Mouse (Mus musculus): Measurements from ENCODE around the gene Lmna.

Gene Lmna

GRCm38 (mm10) chr3:88520078-88520477 is 10.3 kb upstream of the Lmna start:
- no peak for DNase-seq (ENCODE audit: low read depth)

DNA sequence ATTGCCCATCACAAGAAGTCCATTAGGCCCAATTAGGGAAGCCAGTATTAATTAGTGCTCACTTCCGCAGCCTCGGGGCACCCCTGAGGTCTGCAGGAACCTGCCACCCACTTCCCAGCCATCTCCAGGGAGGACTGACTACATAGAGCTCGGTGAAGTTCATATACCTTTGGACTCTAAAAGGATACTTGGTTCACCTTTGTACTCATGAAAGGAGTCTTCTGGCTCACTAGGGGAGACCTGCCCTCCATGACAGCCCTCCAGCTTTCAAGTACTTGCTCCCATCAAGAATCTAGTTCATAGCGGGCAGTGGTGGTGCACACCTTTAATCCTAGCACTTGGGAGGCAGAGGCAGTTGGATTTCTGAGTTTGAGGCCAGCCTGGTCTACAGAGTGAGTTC is 8.7 kb upstream of the Lmna start:
- no peak for DNase-seq (ENCODE audit: low read depth)

DNA sequence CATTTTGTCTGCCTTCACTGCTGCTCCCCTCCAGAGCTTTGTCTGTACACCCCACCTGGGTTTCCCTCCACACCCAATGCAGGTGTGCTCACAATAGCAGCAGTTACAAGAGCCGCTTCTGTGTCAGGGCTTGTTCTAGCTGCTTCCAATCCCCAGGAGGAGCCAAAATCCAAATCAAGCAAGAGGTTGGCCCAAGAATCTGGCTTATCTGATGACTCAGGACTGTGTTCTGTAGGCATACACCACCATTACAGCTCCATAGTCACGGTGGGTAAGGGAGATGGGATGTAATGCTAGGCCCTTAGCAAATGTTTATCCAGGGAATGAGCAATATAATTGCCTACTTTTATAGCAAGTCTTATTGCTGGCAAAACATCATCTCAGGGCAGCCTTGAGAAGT is 6.7 kb upstream of the Lmna start:
- DNase-seq (ENCODE audit: low read depth) = no peak

DNA sequence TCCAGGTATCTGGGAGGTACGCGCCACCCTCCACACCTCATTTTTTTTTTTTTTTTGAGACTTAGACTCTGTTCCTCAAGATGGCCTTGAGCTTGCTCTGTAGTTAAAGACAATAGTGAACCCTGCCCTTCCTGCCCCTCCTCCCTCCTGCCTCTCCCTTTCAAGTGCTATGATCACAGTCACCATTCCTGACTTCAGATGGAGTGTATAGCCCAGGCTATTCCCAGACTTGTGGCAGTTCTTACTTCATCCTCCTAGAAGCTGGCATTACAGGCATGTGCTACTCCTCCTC is 5.3 kb upstream of the Lmna start:
- no peak for DNase-seq (ENCODE audit: low read depth)

GRCm38 (mm10) chr3:88514231-88515094 is 4.7 kb upstream of the Lmna start:
- no peak for DNase-seq (ENCODE audit: low read depth)

- no peak for DNase-seq (ENCODE audit: low read depth)
Measured at GRCm38 (mm10) chr3:88513546-88514115, 3.9 kb upstream of the Lmna start.

DNA sequence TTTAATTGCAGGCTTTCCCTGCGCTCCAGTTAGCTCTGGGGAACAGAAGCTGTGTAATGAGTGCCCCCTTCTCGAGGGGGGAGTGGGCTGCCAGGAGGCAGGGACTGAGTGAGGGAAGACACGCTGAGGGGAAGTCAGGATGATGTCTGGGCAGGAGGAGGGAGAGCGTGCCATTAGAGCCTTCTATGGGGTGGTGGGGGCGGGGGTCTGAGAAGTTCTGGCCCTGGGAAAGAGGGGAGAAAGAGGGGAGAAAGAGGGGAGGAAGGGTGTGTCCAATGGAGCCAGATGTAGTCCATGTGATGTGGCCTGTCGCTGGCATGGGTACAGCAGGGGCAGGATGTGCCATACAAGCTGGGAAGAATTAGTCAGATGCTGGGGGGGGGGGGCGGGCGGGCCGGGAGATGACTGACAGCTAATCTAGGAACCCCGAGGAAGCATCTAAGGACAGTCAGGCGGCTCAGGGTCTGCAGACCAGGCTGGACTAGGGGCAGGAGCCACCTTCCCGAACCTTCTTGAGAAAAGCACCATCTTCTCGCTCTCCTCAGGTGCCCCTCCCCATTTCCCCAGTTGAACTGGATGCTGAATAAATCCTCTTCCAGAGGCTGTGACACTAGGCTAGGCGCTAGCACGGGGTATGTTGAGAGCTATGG is 3.3 kb upstream of the Lmna start:
- DNase-seq (ENCODE audit: low read depth) = no peak

- DNase-seq (ENCODE audit: low read depth) = no peak
Measured at GRCm38 (mm10) chr3:88512141-88512895, 2.6 kb upstream of the Lmna start.

DNA sequence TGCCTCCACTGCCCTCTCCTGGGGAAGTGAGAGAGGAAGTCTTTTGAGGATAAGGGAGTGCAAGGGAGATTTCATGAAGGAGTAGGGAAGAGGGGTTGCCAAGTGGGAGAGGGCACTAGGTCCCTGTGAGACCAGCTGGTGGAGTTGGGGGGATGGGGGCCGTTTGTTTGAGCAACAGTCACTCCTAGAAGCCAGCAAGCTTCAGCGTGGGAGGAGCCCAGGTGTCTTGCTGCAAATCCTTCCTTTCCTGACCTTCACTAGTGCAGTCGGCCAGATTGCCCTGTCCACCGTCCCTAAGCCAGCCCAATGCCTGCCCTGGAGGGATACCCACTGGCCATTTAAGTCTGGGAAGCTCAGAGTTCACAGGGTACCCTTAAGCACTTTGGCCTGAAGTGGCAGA is 1.8 kb upstream of the Lmna start:
- DNase-seq (ENCODE audit: low read depth) = no peak

DNA sequence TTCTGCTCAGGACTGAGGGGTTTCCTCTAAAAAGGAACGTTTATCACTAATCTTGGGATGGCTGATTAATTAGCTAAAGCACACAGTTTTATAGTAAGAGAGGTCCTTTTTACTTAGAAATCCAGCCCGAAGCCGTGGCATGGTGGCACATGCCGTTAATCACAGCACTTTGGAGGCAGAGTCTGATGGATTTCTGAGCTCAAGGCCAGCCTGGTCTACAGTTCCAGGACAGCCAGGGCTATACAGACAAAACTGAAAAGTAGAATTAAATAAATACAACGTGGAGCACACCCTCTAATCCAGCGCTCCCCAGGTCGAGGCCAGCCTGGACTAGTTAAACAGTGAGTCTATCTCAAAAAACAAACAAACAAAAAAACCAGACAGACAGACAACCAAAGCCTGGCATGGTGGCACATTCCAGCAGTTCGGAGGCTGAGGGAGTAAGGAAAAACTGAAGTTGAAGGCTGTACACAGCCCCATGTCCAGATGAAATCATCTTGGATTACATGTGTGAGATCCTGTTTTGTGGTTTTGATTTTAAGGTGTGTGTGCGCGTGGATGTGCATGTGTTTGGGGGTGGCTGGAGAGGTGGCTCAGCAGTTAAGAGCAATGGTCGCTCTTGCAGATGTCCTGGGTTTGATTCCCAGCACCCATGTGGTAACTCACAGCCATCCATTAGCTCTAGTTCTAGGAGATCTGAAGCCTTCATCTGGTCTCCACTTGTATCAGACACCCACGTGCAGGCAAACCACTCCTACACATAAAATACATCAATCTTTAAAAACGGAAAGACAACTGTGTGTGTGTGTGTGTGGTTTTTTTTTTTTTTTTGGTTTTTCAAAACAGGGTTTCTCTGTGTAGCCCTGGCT is 899 bp upstream of the Lmna start:
- DNase-seq (ENCODE audit: low read depth) = no peak

DNA sequence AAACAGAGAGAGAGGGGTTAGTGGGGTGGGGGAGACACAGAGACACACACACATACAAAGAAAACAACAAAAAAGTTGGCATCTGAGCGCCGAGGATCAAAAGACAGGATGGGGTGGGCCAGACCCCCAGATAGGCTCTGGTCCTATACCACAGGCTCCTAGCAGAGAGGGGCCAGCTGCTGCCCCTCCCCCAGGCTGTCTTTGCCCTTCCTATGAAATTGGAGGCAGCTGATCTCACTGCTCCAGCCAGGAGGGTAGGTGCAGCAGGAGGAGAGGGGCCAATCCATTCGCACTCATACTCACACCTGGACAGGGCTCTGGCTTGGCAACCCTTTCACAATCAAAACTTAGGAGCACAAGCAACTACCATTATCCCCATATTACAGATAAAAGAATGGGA is 506 bp downstream of the Lmna start:
- DNase-seq (ENCODE audit: low read depth) = no peak

- DNase-seq (ENCODE audit: low read depth) = no peak
Measured at GRCm38 (mm10) chr3:88505765-88506164, 4.0 kb downstream of the Lmna start.

GRCm38 (mm10) chr3:88505081-88505480 is 4.7 kb downstream of the Lmna start:
- no peak for DNase-seq (ENCODE audit: low read depth)

GRCm38 (mm10) chr3:88503881-88504746 is 5.6 kb downstream of the Lmna start:
- no peak for DNase-seq (ENCODE audit: low read depth)

DNA sequence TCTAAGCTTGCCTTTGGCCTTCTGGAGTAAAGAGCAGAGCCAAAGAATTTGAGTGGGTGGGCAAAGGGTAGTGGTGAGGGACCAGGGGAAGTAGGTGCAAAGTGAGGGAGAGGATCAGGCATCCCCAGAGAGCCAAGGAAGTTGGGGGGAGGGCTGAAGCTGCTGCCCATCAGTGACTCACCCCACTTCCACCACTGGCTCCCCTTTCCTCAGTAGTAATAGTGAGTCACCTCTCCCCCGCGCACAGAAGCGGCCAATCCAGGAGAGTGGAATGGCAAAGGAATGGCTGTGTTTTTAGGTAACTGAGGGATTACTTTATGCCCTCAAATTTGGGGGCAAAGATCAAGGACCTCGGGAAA is 6.3 kb downstream of the Lmna start:
- peak; percentile 90 for DNase-seq (ENCODE audit: low read depth)

DNA sequence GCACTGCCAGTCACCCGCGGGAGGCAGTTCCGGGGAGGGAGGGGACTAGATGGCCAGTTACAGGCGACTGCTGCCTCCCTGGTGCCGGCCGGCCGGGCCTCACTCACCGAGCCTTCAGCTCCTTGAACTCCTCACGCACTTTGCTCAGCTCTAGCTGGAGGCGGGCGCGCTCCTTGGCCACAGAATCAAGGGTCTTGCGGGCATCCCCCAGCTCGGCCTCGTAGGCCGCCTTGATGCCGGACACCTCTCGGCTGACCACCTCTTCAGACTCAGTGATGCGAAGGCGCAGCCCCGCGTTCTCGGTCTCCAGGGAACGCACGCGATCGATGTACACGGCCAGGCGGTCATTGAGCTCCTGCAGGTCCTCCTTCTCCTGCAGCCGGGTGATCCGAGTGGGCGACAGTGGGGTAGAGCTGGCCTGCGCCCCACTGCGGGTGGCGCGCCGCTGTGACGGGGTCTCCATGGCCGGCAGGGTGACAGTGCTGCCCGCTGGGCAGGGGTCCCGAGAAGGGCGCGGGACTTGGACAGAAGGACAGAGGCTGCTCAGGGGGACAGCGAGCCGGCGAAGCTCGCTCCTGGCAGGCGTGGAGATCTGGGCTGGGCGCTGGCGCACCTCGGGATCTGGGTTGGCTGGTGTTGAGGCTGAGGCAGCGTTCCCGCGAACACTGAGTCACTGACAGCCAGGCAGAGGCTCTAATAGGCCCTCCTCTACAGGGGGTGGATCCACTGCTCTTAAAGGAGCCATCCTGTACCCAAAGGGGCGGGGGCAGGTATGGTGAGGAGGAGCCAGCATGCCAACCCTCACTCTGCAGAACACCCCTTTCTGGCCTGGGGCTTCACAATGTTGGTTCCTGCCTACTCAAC is 6.9 kb downstream of the Lmna start:
- peak; percentile 96 for DNase-seq (ENCODE audit: low read depth)

DNA sequence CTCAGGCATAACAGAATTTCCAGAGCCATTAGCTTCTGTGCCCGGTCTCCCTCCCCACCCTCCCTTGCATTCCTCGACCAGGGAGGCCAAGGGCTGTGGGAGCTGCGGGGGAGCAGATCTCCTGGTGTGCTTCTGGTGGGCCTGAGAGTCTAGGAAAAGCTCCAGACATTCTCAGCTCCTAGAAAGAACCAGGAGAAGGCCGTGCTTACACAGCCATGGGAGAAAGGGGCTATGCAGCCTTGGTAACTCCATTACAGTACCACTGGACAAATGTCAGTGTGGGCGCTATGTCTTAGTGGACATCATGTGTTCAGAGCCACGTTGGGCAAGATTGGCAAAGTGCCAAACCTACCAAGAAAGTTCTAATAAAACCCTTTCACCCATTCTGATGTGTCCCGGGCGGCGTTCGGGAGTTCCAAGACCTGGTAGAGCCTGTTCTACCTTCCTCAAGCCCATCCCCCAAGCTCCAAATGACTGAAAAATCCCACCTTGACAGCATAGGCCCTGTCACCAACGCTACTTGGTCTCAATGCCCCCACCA is 7.7 kb downstream of the Lmna start:
- DNase-seq (ENCODE audit: low read depth) = no peak

GRCm38 (mm10) chr3:88501366-88502030 is 8.3 kb downstream of the Lmna start:
- DNase-seq (ENCODE audit: low read depth) = no peak
